Mouse (Mus musculus) left cerebral cortex, postnatal 14 days (tissue): ENCODE data around the gene Gabpb1. TPM values are rescaled to one million over a fixed set of nuclear protein-coding genes. Genes with fewer than 3 reads are reported as not detected.

Source experiments
- DNase-seq, 2 experiments: peaks; one replicate each; pipeline ENCODE4 v3.0.0; 2021 to 2022; ENCODE audit warnings: low spot score in 2 of 2, mixed read lengths in 1 of 2
- intact Hi-C: fragments of 180-260 bp; cut with DNase I; formaldehyde crosslinking; loops from one replicate; pipeline ENCODE4 v1.15.1; 2025
- long read RNA-seq, 2 experiments: library from polyadenylated mRNA; stranded (forward); transcript quantifications; one replicate each; pipeline ENCODE4 v2.0.0; 2021
- total RNA-seq, 2 experiments: library from RNA; stranded (reverse); gene quantifications; 2 replicates each; pipeline ENCODE4 v1.2.3; 2021

Gabpb1 gene
- 10 to 100 TPM; 20.1 to 21.4 TPM for total RNA-seq
- long read RNA-seq, experiment 1, full-length matches to known transcripts: 14 of 23 reads
- long read RNA-seq, experiment 1, partial matches to known transcripts: 2 of 23 reads
- long read RNA-seq, experiment 1, other reads (novel, unspliced or antisense): 7 of 23 reads
- long read RNA-seq, experiment 2, full-length matches to known transcripts: 17 of 30 reads
- long read RNA-seq, experiment 2, partial matches to known transcripts: 1 of 30 reads
- long read RNA-seq, experiment 2, other reads (novel, unspliced or antisense): 12 of 30 reads

DNA sequence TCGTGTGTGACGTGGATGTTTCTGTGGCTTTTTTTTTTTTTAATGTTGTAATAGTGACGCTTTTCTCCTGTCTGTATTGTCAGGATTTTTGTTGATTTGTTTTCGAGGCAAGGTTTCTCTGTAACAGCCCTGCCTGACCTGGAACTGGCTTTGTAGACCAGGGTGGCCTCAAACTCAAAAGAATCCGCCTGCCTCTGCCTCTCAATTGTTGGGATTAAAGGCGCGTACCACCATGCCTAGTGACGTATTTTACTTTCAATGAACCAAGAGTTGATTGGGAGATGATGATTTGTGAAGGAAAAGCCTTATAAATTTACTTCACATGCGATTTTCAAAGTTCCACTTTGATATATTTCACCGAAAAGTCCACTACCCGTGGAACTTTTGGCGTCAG is at the start of gene Gabpb1:
Gabpb1 (minus strand) TSS at position 216 of the 394 bp plus-strand sequence.
- intact Hi-C loops: no loop called here
- DNase-seq: no peak

DNA sequence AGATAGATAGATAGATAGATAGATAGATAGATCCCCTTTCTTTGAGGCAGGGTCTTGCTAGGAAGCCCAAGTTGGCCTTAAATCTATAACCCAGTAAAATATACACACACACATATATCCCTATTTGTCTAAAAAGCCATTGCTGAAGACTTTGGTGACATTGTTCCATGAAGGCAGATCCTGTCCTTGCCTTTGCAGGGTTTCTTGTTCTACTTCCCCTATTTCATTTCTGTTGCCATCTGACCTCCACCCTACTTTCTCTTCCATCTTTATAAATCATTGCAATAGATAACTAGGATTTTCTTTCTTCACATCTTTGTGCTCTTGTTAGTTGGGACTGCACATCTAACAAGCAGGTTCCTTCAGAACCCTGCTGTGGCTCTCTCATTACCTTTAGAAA is 36.8 kb upstream of the Gabpb1 start:
- intact Hi-C loops: no loop called here
- DNase-seq: no peak

DNA sequence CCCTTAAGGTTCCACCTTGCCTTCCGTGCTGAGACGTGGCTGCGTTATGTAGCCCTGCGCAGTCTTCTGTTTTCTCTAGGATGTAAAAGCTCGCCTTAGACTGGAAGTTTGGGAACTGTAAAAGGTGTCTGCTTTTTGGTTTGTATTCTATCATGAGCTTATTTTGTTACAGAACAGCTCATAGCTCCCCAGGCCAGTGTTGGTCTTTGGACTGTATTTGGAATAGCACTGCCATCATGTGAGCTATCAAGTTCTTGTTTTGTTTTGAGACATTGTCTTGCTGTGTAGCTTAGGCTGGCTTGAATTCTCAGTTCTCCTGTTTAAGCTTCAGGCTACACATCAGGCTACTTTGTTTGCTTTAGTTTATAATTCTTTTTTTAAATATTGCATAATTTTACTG is 36.4 kb upstream of the Gabpb1 start:
- intact Hi-C loops: no loop called here
- no peak for DNase-seq

DNA sequence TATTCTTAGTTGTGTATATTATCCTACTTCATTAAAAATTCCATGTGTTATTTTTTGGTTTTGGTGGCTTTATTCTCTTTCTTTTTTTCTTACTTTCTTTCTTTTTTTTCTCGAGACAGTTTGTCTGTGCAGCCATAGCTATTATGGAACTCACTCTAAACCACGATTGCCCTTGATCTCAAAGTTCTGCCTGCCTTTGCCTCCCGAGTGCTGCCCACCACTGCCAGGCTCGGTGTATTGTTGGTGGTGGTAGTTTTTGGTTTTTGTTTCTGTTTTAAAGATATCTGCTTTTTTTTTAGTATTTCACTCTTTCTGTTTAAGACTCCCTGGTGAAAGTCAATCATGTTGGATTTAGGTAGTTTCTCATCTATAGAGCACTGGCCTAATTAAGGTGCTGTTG is 32.2 kb upstream of the Gabpb1 start:
- intact Hi-C loops: no loop called here
- no peak for DNase-seq

- no peak for DNase-seq
- intact Hi-C loops: loop anchor here (2.0 kb wide), 1 partner anchor 33 kb away; no protein-coding TSS in a partner anchor
Measured at GRCm38 (mm10) chr2:126707438-126707779, 31.3 kb upstream of the Gabpb1 start.

DNA sequence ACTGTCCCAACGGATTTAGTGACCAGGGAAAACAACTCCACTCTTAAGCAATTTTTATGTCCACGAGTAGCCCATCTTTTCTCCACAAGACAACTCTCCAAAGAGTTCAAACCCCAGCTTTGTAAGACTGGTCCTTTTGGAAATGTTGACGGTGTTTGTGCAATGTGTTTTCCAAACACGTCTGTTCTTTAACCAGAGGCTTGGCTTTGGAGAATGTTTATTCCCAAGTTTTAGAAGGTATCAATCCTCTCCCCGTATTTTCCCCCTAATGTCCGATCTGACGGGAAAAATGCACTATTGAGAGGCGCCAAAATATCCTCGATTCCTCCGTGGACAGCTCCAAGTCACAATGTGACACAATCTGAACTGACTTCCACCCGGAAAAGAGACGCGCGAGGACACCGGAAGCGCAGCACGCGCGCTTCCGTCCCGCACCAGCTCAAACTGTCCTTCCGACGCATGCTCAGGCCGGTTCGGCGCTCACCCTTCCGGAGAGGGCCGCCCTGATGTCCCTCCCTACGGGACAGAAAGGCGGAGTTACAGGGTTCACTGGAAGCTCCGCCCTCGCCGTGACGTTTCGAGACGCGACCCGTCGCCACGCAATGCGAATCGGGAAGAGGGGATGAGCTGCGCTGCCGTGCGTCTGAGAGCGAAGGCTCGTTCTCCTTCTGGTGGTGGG is 30.8 kb upstream of the Gabpb1 start, which contains the start of gene Usp8:
Usp8 (plus strand) TSS at position 570 of the 679 bp plus-strand sequence.
- intact Hi-C loops: loop anchor here (2.0 kb wide), 1 partner anchor 32 kb away; no protein-coding TSS in a partner anchor
- peak; percentile 97 to 98 for DNase-seq

DNA sequence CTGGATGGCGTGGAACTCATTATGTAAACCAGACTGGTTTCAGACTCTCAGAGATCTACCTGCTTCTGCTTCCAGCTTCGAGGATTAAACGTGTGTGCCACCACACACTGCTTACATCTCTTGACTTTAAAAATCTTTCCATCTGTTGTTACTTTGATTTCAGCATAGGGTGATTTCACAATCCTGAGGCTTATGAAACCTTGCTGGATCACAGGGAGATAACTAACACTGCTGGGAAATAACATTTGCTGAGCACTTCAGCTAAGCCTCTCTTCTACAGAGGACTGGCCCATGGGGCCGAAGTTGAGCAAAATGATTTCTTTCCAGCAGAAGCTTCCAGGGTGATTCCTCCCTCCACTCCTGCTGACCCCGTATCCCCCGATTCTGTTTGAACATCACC is 19.1 kb upstream of the Gabpb1 start:
- DNase-seq: no peak

DNA sequence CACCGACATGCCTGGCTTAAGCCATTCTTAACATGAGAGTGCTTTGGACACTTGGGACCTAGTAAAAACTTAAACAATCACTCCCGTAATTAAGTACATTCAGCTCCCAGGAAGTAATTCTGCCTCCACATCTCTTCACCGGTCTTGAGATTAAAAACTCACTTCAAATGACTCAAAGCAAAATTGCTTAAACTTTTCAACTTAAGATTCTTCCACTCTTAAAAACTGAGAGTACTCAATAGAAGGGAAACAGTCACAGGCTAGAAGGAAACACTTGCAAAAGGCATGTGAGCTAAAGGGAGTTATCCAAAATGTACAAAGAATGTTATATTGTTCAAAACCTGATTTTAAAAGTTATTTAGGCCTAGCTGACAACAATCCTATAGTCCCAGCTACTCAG is 15.2 kb upstream of the Gabpb1 start:
- intact Hi-C loops: no loop called here
- DNase-seq: no peak

More for the DNA sequence above, 19.1 kb upstream of the Gabpb1 start:
- intact Hi-C loops: no loop called here

GRCm38 (mm10) chr2:126682937-126683336 is 6.8 kb upstream of the Gabpb1 start:
- peak in 1 of 2 experiments; percentile 20 for DNase-seq
- intact Hi-C loops: no loop called here

DNA sequence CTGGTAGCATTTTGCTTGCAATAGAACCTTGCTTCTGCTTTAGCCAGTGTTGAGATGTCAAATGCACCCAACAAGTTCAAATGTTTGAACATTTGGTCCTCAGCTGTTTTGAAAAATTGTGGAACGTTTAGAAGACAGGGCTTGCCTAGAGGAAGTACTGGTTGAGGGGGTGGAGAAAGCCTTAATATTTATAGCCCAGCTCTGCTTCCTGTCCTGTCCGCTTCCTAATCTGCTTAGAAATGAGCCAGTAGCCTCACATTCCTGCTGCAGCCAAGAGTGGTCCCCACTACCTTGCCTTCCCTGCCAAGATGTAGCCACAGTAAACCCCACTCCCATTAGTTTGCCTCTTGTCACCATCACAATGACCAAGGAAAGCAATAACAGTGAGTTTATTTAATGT is 6.2 kb upstream of the Gabpb1 start:
- peak in 1 of 2 experiments; percentile 14 for DNase-seq
- intact Hi-C loops: no loop called here

GRCm38 (mm10) chr2:126677366-126677765 is 1.2 kb upstream of the Gabpb1 start:
- intact Hi-C loops: no loop called here
- no peak for DNase-seq

- intact Hi-C loops: loop anchor here (2.0 kb wide), 1 partner anchor 31 kb away; the partner anchor contains the start of gene Usp8
- DNase-seq: peak; percentile 87 to 89
Measured at GRCm38 (mm10) chr2:126675169-126676121, 692 bp downstream of the Gabpb1 start.

GRCm38 (mm10) chr2:126674441-126675168 is 1.5 kb downstream of the Gabpb1 start:
- intact Hi-C loops: loop anchor here (2.0 kb wide), 1 partner anchor 32 kb away; the partner anchor contains the start of gene Usp8
- peak; percentile 21 to 41 for DNase-seq

DNA sequence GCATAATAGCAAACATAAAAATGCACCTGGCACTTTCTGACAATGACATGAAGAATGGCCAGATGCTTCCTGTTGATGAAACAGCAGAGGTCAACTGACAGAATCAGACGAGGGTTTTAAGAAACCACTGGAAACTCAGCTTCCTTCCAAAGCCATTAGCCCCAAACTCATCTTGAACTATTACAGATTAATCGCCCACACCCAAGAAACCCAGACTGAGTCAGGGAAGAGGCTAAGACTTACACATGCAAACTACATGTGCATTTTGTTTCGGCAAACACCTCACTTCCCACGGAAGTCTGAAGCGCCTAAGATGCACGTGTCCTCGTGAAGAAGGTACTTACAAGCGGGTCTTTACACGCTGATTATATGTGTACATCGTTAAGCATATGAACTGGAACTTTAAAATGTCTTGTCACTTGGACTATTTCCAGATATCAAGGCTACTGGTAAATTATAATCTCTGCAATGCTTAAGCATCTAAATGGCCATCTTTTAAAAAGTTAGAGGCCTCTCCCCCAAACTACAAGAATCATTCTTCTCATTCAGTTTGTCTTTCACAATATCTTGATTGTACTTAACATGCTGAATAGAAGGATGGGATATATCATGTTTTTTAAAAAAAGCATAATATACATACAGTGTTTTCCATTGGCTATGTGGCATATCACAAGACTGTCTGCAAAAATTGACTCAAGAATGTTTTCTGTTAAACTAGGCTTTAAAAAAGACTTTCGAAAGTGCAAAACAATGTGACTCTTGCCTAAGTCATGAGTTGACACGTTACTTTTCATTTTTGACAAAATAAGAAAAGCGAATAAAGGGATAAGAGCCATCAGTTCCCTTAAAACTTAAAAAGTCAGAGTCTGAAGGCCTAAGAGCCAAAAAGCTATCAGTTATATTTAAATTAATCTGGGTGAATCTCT is 2.6 kb downstream of the Gabpb1 start:
- intact Hi-C loops: loop anchor here (2.0 kb wide), 1 partner anchor 33 kb away; the partner anchor contains the start of gene Usp8
- DNase-seq: no peak

DNA sequence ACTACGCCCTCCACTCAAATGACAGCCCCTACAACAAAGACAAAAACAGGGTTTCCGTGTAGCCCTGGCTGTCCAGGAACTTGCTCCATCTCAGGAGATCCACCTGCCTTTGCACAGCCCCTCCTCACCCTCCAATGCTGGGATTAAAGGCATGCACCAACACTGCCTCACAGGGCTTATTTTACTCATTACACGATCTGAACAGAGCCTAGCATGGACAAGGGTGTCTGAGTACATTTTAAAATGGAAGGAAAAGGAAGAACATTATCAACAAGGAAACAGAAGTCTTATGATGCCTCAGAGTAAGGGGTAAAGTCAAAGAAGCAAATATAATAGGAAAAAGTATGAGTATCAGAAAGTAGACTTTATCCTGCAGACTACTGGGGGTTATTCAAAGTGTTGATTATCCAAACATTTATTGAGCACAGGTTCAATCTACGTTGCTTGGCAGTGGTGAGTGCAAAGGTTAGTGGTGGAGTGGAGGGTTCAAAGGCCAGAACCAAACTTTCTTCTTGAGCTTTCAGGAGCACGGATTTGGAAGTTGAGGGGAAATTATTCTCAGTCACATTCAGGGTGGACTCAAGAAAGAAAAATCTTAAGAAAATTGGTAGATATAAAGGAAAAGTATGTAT is 7.4 kb downstream of the Gabpb1 start:
- intact Hi-C loops: no loop called here
- DNase-seq: no peak

DNA sequence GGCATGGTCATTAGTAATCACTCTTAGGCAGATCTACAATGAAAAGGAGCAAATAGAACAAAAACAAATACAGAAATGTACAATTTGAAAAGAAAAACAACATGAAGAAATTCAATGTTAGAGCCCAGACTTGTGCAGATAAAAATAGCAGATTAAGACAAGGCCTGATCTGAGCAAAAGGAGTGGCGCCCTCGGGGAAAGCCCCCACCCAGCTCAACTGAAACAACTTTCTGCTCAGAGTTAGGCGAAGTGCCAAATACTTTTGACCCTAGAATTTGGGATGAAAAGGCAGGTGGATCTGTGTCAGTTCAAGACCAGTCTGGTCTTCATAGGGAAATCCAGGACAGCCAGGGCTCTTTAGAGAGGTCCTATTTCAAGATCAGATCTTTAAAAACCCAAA is 10.2 kb downstream of the Gabpb1 start:
- no peak for DNase-seq
- intact Hi-C loops: no loop called here

DNA sequence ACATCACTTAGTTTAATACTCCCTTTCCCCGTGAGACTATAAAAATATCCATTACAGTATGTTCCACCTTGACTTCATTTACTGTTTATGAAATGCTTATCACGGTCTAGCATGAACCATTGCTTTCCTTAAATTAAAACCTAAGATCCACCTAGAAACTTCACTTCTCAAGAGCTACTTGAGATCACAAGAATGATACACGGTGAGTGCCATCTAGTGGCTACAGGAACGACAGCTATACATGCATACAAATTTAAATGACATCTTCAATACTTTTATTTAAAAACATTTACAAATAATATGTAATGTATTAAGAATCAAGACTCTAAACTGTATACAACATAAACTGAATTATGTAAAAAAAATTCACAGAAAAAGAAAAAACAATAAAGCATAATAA is 12.7 kb downstream of the Gabpb1 start:
- DNase-seq: peak; percentile 39 to 51
- intact Hi-C loops: loop anchor here (5.0 kb wide), 1 partner anchor 66 kb away; no protein-coding TSS in a partner anchor
